Mouse (Mus musculus) forebrain, embryonic 14.5 days (tissue): ENCODE results near the gene Adgrg5. TPM values are rescaled to one million over a fixed set of nuclear protein-coding genes. Genes with fewer than 3 reads are reported as not detected.

Source experiments
- ATAC-seq: fragments of 200-750 bp; cut with Nextera tagmentation; 2 replicates; pipeline ENCODE4 v1.8.0; 2017; ENCODE audit warnings: mild to moderate bottlenecking, moderate library complexity
- DNase-seq: peaks from one replicate; pipeline ENCODE4 v3.0.0-alpha.2; 2015; ENCODE audit warnings: low spot score
- H3K27ac ChIP-seq: fragments of 300-500 bp; sonication (generic); 2 replicates; pipeline ENCODE4 v1.5.1; 2014; ENCODE audit warnings: low read depth, mild to moderate bottlenecking, control low read depth, low read length, moderate library complexity
- H3K27me3 ChIP-seq: fragments of 300-500 bp; sonication (generic); replicated peaks from 2 replicates; pipeline ENCODE4 v1.6.1; 2014; ENCODE audit warnings: low read length, control low read depth, mixed read lengths; ENCODE audit not compliant: control insufficient read depth, insufficient read depth
- H3K36me3 ChIP-seq: fragments of 300-500 bp; sonication (generic); 2 replicates; pipeline ENCODE4 v1.6.1; 2014; ENCODE audit warnings: low read length, control low read depth; ENCODE audit not compliant: control insufficient read depth, insufficient read depth
- H3K4me1 ChIP-seq: fragments of 300-500 bp; sonication (generic); 2 replicates; pipeline ENCODE4 v1.6.1; 2014; ENCODE audit warnings: antibody characterized with exemption, low read length, control low read depth; ENCODE audit not compliant: control insufficient read depth, insufficient read depth
- H3K4me2 ChIP-seq: fragments of 300-500 bp; sonication (generic); 2 replicates; pipeline ENCODE4 v1.6.1; 2014; ENCODE audit warnings: mild to moderate bottlenecking, control low read depth, low read length
- H3K4me3 ChIP-seq: fragments of 300-500 bp; sonication (generic); 2 replicates; pipeline ENCODE4 v1.5.1; 2014; ENCODE audit warnings: low read depth, low read length, control low read depth
- H3K9ac ChIP-seq: fragments of 300-500 bp; sonication (generic); 2 replicates; pipeline ENCODE4 v1.6.1; 2014; ENCODE audit warnings: mild to moderate bottlenecking, low read length, control low read depth, moderate library complexity
- H3K9me3 ChIP-seq: fragments of 300-500 bp; sonication (generic); replicated peaks from 2 replicates; pipeline ENCODE4 v1.6.1; 2016; ENCODE audit warnings: low read length, control low read depth, mixed read lengths; ENCODE audit not compliant: control insufficient read depth
- WGBS: fragments of 180-500 bp; shearing (Covaris S2); extraction: QIAGEN DNeasy Blood & Tissue Kit; methylation state at CpG from one replicate; pipeline ENCODE4 v1.1.7; 2014; 5-methylcytosine and 5-hydroxymethylcytosine counted together
- polyA plus RNA-seq: library from polyadenylated mRNA; unstranded; fragments of >200 nt; fragmentation: Nextera tagmentation; extraction: Ambion mirVana; gene quantifications from 2 replicates; pipeline ENCODE4 v1.2.1, GENCODE M21; 2014

The Adgrg5 gene
- polyA plus RNA-seq, 1 experiment from 2014 or later: not detected

- Histone ChIP-seq H3K9me3 (no peaks in the 10 kb centered on the region), H3K27ac (peak overlapping the region; percentile 52; the same call in 1 of the 2 replicates), H3K4me3 (no peak overlapping the region), H3K4me1 (peaks cover 38% of the 10 kb centered on the region), H3K4me2 (peak overlapping the region; percentile 18; the same call in 1 of the 2 replicates), H3K36me3 (no peaks in the 10 kb centered on the region), H3K9ac (no peak overlapping the region; the same call in 1 of the 2 replicates), H3K27me3 (no peaks in the 10 kb centered on the region)
- ATAC-seq (peak; percentile 77), DNase-seq (peak; percentile 77)
- 13% methylated on average over 9 of the region's 9 CpGs for WGBS
These were observed 54.6 kb downstream of the Adgrg5 start for GRCm38 (mm10) chr8:94978131-94978530.

- Histone ChIP-seq H3K4me3 (no peak overlapping the region), H3K4me1 (peaks cover 45% of the 10 kb centered on the region), H3K36me3 (no peaks in the 10 kb centered on the region), H3K9ac (no peak overlapping the region), H3K4me2 (peak overlapping the region; percentile 18; the same call in 1 of the 2 replicates), H3K27me3 (no peaks in the 10 kb centered on the region), H3K27ac (peak overlapping the region; percentile 52), H3K9me3 (no peaks in the 10 kb centered on the region)
- WGBS: 65% methylated on average over 13 of the region's 13 CpGs
- ATAC-seq: no peak
- DNase-seq: no peak
These were observed 55.3 kb downstream of the Adgrg5 start for GRCm38 (mm10) chr8:94978593-94979319.

DNA sequence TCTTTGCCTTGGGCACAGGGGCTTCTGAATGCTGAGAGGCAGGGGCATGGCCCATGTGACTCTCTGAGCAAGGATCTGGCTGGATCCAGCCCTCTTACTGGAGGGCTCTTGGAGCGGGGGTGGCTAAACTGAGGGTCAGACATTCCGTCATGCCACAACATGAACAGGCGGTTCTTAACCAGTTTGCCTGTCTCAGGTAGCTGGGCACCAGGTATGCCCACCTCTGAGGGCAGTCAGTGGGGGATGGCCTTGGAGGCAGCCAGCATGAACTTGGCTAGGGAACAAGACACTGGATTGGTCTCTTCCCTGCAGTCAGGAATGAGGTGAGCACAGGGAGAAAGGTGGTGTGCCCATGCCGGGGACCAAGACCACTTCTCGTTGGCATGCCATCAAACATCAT lies 56.7 kb downstream of the Adgrg5 start:
- ATAC-seq: no peak
- DNase-seq: no peak
- Histone ChIP-seq H3K9ac (no peak overlapping the region), H3K36me3 (no peaks in the 10 kb centered on the region), H3K27me3 (no peaks in the 10 kb centered on the region), H3K9me3 (no peaks in the 10 kb centered on the region), H3K4me1 (peaks cover 55% of the 10 kb centered on the region), H3K4me3 (no peak overlapping the region), H3K27ac (no peak overlapping the region), H3K4me2 (no peak overlapping the region)
- 96% methylated on average over 5 of the region's 5 CpGs for WGBS

DNA sequence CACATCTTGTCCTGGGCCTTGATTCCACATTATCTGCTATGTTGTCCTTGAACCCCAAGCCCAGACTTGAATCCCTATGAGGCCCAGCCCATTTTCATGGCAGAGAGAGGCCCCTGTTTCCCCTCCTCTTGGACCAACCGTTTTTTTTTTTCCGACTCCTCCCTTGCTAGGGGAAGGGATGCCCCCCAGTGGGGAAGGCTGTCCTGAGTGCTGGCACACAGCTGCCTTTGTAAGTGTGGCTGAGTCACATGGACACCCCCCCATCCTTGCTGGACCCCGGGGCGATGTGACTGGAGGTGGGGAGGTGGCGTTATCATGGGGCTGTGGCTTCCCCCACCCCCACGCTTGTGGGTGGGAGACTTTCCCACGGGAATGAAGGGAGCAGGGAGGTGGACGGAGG lies 57.5 kb downstream of the Adgrg5 start:
- H3K9me3 ChIP-seq: no peaks in the 10 kb centered on the region
- no peak for DNase-seq
- 58% methylated on average over 8 of the region's 8 CpGs for WGBS

DNA sequence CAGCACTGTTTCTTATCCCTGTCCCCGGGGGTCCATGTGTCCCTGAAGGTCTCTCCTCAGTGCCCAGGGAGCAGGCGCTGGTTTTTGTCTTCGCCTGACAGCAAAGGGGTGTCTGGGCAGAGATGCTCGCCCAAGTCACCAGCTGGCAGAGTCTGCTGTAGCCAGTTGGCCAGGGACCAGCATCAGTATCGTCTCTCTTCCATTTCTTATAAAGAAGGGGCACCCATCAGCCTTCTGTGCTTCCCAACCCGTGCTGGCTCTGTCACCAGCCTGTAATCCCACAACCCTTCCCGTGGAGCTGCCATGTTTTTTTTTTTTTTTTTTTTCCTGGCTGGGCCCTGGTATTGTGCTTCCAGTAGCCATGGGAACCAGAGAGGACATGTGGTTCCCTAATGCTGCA lies 58.4 kb downstream of the Adgrg5 start:
- no peak overlapping the region for H3K4me3 ChIP-seq
- H3K27me3 ChIP-seq: no peaks in the 10 kb centered on the region
- no peak overlapping the region for H3K9ac ChIP-seq
- WGBS: 36% methylated on average over 7 of the region's 7 CpGs
- H3K36me3 ChIP-seq: no peaks in the 10 kb centered on the region
- H3K4me2 ChIP-seq: 0 out of 2 replicates have a peak overlapping the region, but pooled peaks have one; percentile 7
- peak; percentile 80 for DNase-seq
- peaks cover 66% of the 10 kb centered on the region for H3K4me1 ChIP-seq
- peak; percentile 33; the same call in 1 of the 2 replicates for ATAC-seq
- H3K9me3 ChIP-seq: no peaks in the 10 kb centered on the region
- H3K27ac ChIP-seq: peak overlapping the region; percentile 78

More for the DNA sequence above, 57.5 kb downstream of the Adgrg5 start:
- no peaks in the 10 kb centered on the region for H3K36me3 ChIP-seq
- no peaks in the 10 kb centered on the region for H3K27me3 ChIP-seq
- ATAC-seq: no peak
- H3K4me2 ChIP-seq: no peak overlapping the region
- H3K27ac ChIP-seq: no peak overlapping the region; the same call in 1 of the 2 replicates
- no peak overlapping the region for H3K9ac ChIP-seq
- H3K4me1 ChIP-seq: peaks cover 58% of the 10 kb centered on the region
- no peak overlapping the region for H3K4me3 ChIP-seq

DNA sequence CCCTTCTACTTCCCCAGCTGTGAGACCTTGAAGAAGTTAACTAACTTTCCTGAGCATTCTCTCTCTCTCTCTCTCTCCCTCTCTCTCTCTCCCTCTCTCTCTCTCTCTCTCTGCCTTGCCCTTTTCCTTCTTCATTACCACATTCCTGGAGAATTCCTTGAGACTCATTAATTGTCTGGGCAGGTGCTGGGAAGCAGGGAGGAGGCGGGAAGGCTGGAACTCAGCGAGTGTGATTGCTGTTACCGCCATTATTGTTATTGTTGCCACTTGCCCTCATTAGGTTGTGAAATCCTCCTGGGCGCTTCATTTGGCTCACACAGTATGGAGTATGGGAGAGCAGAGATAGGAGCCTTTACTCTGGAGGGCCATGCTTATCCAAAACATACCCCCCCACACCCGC lies 59.7 kb downstream of the Adgrg5 start:
- no peaks in the 10 kb centered on the region for H3K36me3 ChIP-seq
- H3K4me3 ChIP-seq: no peak overlapping the region
- no peaks in the 10 kb centered on the region for H3K9me3 ChIP-seq
- peaks cover 65% of the 10 kb centered on the region for H3K4me1 ChIP-seq
- no peaks in the 10 kb centered on the region for H3K27me3 ChIP-seq
- no peak for ATAC-seq
- WGBS: 6% methylated on average over 5 of the region's 5 CpGs
- DNase-seq: no peak
- H3K27ac ChIP-seq: peak overlapping the region; percentile 78; the same call in 1 of the 2 replicates
- no peak overlapping the region for H3K9ac ChIP-seq
- no peak overlapping the region for H3K4me2 ChIP-seq

DNA sequence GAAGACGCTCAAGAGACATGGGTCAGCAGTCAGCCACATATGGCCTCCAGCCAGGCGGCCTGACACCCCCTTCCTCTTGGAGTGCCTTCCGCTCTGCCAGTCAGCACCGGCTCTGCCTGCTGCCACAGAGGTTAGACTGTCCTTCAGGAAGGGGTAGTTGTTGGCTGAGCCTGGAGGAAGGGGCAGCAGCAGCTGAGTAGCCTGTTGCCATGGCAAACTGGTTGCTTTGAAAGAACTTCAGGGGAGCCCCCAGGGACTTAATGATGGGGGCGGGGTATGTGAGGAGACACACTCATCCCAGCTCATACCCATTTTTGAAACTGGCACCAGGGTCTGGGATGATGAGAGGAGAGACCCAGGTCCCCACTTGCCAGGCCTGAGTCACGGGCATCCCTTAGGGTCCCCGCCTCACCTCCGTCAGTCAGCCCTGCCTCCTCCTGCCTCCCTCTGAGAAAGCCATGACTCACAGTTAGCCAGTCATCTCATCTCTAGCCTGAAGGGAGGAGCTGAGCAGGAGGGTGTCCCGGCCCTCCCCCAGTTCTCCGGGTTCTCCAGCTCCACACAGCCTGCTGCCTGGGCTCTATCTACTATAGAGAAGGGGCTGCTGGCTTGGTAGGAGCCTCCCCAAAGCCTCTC lies 60.5 kb downstream of the Adgrg5 start:
- no peaks in the 10 kb centered on the region for H3K36me3 ChIP-seq
- WGBS: 6% methylated on average over 10 of the region's 10 CpGs
- peak; percentile 47 for ATAC-seq
- H3K4me2 ChIP-seq: peak overlapping the region; percentile 30
- no peak overlapping the region for H3K4me3 ChIP-seq
- H3K27me3 ChIP-seq: no peaks in the 10 kb centered on the region
- H3K9ac ChIP-seq: peak overlapping the region; percentile 13
- no peaks in the 10 kb centered on the region for H3K9me3 ChIP-seq
- H3K27ac ChIP-seq: peak overlapping the region; percentile 73
- peak; percentile 74 for DNase-seq
- H3K4me1 ChIP-seq: peaks cover 59% of the 10 kb centered on the region

DNA sequence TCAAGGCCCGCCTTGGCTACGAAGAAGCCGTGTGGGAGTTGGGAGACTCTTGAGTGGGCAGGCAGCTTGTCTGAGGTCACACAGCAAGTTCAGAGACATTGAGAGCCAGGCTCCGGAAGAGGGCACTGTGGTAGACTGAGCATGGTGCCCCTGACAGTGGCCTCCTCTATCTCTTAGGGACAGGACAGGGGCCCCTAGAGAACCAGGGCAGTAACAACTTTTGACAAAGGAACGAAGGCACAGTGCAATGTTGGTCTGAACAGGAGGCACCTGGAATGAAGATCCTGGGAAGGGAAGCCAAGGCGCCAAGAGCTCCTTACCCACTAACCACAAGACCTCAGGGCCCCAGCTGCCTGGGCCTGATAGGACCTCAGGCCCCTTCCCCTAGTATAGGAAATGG lies 61.5 kb downstream of the Adgrg5 start:
- DNase-seq (no peak), ATAC-seq (no peak)
- no peaks in the 10 kb centered on the region for H3K36me3 ChIP-seq
- H3K9me3 ChIP-seq: no peaks in the 10 kb centered on the region
- peaks cover 59% of the 10 kb centered on the region for H3K4me1 ChIP-seq
- H3K27ac ChIP-seq: 0 out of 2 replicates have a peak overlapping the region, but pooled peaks have one; percentile 73
- H3K9ac ChIP-seq: no peak overlapping the region
- peak overlapping the region; percentile 30; the same call in 1 of the 2 replicates for H3K4me2 ChIP-seq
- WGBS: 85% methylated on average over 6 of the region's 6 CpGs
- no peak overlapping the region for H3K4me3 ChIP-seq
- no peaks in the 10 kb centered on the region for H3K27me3 ChIP-seq

DNA sequence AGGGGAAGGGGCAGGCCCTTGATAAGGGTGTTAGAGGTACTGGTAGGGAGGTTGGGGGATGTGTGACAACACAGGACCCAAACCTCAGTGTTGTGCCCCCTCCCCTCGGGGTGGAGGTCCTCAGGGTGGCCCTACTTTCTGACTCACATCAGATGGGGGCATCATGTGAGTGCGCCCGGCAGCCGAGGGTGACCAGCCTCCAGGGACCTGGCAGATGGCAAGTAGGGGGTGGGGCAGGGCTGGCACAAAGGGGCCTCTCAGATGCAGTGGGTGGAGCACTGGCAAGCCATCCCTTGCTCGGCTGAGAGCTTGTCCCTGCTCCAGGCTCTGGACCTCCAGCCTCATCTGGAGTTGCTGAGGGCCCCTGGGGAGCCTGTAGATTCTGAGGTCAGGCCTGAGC lies 63.2 kb downstream of the Adgrg5 start:
- Histone ChIP-seq H3K27me3 (no peaks in the 10 kb centered on the region), H3K4me1 (peaks cover 69% of the 10 kb centered on the region), H3K9ac (no peak overlapping the region; the same call in 1 of the 2 replicates), H3K4me3 (no peak overlapping the region), H3K4me2 (peak overlapping the region; percentile 14; the same call in 1 of the 2 replicates), H3K36me3 (no peaks in the 10 kb centered on the region), H3K9me3 (no peaks in the 10 kb centered on the region), H3K27ac (peak overlapping the region; percentile 58; the same call in 1 of the 2 replicates)
- peak; percentile 80 for DNase-seq
- ATAC-seq: peak; percentile 75
- 27% methylated on average over 5 of the region's 5 CpGs for WGBS
